Mouse (Mus musculus) retina, adult 2 months (tissue): ENCODE data around the gene Vmn1r14.
"Not testable (repeated sequence)": the region's sequence is repeated elsewhere in the genome, so short reads cannot be mapped to it uniquely, and the experiment has no call there.

Experiments used
- DNase-seq: peaks from one replicate; pipeline ENCODE4 v3.0.0-alpha.2; 2012; ENCODE audit warnings: low read depth, low spot score

Vmn1r14 gene

GRCm38 (mm10) chr6:57231386-57231785 lies at the start of gene Vmn1r14:
TSS of gene Vmn1r14 (plus strand) at chr6:57231686.
- no peak for DNase-seq

GRCm38 (mm10) chr6:57190016-57190415 lies 41.5 kb upstream of the Vmn1r14 start:
- not testable (repeated sequence) for DNase-seq

GRCm38 (mm10) chr6:57202990-57203389 lies 28.5 kb upstream of the Vmn1r14 start, which contains the start of gene Vmn1r13:
TSS of gene Vmn1r13 (plus strand) at chr6:57203290.
- DNase-seq, result not testable (repeated sequence)

DNA sequence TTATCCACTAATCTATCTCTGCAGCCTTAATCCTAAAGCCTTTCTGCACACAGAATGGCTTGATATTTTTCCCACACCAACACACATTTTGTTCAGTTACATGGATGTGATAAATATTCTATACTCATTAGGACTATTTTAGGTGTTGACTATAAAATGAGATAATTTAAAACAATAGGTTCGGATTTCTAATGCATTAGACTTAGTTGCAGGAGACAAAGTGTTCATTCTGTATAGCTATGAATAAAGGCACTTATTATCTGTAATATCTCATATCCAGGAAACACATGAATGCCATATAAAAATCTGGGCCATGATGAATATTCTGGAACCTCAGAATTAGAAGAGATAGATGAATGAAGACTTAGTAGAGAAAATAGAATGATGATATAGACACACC lies 26.2 kb downstream of the Vmn1r14 start, which contains the start of gene Vmn1r15:
Gene Vmn1r15 (plus strand): TSS at position 301 of the 400 bp plus-strand sequence.
- DNase-seq, result no peak

GRCm38 (mm10) chr6:57260990-57261389 lies 29.5 kb downstream of the Vmn1r14 start:
- no peak for DNase-seq

DNA sequence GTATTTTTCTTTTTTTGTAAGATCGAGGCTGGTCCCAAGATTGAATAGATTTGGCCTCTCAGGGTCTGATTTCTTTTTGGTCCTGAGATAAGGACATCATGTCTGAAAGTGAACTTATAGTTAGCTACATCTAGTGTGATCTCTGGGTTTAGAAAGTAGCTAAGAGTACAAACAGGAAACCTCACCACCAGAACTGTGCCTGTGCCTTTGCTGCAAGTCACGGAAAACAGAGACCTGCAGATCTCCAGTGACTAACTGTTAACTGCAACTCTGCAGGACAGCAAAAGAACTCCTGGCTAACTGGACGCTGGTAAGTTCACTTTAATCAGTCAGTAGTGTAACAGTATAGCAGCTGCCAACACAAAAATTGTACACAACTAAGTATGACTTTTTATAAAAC lies 40.4 kb downstream of the Vmn1r14 start:
- DNase-seq, result no peak

DNA sequence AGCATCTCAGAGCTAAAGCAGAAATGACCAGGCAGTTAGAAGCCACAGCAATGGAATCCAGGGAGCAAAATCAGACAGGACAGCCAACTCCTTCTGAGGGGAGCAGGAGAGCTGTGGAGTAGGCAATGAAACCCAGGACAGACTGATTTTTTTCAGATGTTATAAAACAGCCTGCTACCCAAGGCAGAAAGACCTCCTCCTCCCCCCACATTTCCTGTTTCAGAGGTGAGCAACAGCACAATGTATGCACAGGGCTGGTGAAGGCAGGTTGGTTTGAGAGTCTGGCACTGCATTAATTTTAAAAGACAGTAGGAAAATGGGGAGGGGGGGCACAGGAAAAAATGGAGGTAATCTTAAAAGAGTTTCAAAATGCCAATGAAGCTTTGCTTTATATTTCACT lies 41.0 kb downstream of the Vmn1r14 start:
- DNase-seq, result no peak

DNA sequence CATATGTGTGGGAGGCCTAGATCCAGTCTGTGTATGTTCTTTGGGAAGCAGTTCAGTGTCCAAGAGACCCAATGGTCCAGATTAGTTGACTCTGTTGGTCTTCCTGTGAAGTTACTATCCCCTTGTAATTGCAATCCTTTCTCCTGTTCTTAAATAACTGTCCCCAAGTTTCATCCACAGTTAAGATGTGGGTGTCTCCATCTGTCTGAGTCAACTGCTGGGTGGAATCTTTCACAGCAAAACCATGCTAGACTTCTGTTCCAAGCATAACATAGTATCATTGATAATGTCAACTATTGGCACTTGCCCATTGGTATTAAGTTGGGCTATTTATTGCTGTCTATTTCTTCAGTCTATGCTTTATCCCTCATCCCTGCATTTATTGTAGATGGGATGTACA lies 47.5 kb downstream of the Vmn1r14 start:
- no peak for DNase-seq
